Mouse (Mus musculus) thymus, adult 2 months (tissue): ENCODE data around the gene Zmynd10.

Source experiments
- CTCF ChIP-seq: fragments of 200-500 bp; IDR thresholded peaks from 2 replicates; pipeline ENCODE4 v1.5.1; 2012; ENCODE audit warnings: mild to moderate bottlenecking, control low read depth, low read length, moderate library complexity, borderline replicate concordance; ENCODE audit not compliant: control insufficient read depth, poor library complexity, insufficient read depth; ENCODE audit errors: extremely low read depth
- POLR2A ChIP-seq: fragments of 200-500 bp; IDR thresholded peaks from 2 replicates; pipeline ENCODE4 v1.6.1; 2012; ENCODE audit warnings: mild to moderate bottlenecking, low read length, control low read depth, moderate library complexity; ENCODE audit not compliant: control insufficient read depth, poor library complexity, insufficient read depth; ENCODE audit errors: extremely low read depth

GRCm38 (mm10) chr9:107571534-107572326 lies 24.6 kb downstream of the Zmynd10 start:
- TF ChIP-seq POLR2A: no peak
- TF ChIP-seq CTCF: no peak
